Mouse (Mus musculus) cerebellum, adult 9-10 months (tissue): ENCODE data around the gene Olfr1167.
"Not testable (repeated sequence)": the region's sequence is repeated elsewhere in the genome, so short reads cannot be mapped to it uniquely, and the experiment has no call there.

Experiments
- DNase-seq: peaks from one replicate; pipeline ENCODE4 v3.0.0; 2022

The Olfr1167 gene

DNA sequence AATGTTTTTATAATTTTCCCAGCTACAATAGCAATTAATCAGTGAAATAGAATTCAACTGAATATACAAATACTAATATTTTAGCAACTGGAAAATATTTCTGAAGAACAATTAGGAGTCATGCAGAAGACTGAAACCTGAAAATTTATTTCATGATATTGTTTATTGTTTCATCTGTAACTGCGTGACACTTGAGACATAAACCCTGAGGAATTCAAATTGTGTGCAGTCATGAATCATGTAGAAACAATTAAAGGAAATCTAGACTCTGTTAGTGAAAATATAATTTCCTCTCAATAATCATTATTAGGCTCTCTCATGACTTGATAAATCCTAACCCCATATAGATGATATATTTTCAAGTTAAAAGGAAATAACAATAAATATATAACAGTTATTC lies at the start of gene Olfr1167:
Gene Olfr1167, minus strand, starts transcription at position 101 of the 400 bp plus-strand sequence.
- DNase-seq = not testable (repeated sequence)

DNA sequence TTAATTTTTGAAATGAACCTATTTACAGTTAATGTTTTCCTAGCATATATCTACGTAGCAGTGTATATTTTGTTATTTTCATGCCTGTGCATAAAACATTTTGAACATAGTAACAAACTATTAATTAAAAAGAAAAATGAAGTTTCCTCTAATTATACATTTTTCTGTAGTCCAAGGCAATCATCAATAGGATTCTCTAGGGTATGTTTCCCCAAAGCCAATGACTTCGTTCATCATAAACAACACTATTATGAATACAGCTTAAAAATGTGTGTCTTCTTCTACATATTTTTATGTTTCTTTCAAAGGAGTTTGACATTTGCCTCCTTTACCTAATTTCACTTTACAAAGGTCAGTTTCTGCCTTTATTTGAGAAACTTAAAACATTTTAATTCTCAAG lies 26.6 kb upstream of the Olfr1167 start, which contains the start of gene Olfr1168:
Gene Olfr1168, plus strand, starts transcription at position 301 of the 400 bp plus-strand sequence.
- DNase-seq = no peak

DNA sequence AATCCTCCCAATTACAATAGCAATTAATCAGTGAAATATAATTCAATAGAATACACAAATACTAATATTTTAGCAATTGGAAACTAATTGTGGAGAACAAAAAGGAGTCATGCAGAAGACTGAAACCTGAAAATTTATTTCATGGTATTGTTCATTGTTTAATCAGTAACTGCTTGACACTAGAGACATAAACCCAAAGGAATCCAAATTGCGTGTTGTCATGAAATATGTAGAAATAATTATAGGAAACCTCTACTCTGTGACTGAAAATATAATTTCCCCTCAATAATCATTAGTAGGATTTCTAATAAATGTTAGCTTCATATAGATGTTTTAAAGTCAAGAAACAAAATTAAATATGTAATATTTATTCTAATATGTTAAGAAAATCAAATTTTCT lies 26.8 kb downstream of the Olfr1167 start, which contains the start of gene Olfr1166:
Gene Olfr1166, minus strand, starts transcription at position 101 of the 400 bp plus-strand sequence.
- DNase-seq = no peak
